Mouse (Mus musculus): Measurements from ENCODE around the gene Slc12a1.

DNA sequence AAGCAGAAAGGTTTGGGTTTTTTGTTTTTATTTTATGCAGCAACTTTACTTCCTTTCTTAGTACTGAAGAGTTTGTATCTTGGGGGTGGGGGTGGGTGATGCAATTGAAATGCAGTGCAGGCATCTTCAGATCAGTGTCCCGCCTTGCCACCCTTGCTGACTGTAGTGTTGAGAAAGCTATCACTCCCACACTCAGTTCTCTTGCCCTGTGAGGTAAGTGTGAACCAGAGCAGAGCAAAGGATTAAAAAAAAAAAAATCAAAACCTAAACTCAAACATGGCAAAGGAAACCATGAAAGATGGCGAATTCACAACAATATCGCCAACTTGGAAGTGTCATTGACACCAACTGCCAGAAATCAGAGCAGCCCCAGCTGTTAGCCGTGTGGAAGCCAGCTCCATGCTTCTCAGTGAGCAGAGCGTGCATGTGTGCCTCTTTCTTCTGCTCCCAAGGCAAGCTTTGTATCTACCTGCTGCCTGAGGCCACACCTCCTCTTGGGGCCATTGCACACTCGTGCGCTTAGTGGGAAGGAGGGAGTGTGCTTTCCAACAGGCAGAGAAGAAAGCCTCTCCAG is 26.0 kb downstream of the Slc12a1 start:
- TF ChIP-seq POLR2AphosphoS2 (IDR thresholded peaks at IDR 0.05; ENCODE audit: low read depth, low read length) (no peak), MAFK (IDR thresholded peaks at IDR 0.05; ENCODE audit: insufficient replicate concordance, low read length) (no peak), MAX (IDR thresholded peaks at IDR 0.05; ENCODE audit: low read length) (no peak), CHD1 (IDR thresholded peaks at IDR 0.05; ENCODE audit: low read depth, low read length) (no peak), POLR2A (IDR thresholded peaks at IDR 0.05; ENCODE audit: low read depth, low read length) (no peak), CTCF (conservative IDR thresholded peaks at IDR 0.05 in 1 of 2, IDR thresholded peaks at IDR 0.05 in 1 of 2; ENCODE audit: low read depth in 2 of 2, low read length in 2 of 2) (no peak)

Data from CH12.LX (cell line).